Mouse (Mus musculus) mature B cell (primary cell): Measurements from ENCODE around the gene Fnip2.

Experiments used
- in situ Hi-C: fragments of 300-500 bp; cut with MboI; formaldehyde crosslinking; loops from 2 replicates; pipeline ENCODE4 v1.14.3; 2019

The Fnip2 gene

DNA sequence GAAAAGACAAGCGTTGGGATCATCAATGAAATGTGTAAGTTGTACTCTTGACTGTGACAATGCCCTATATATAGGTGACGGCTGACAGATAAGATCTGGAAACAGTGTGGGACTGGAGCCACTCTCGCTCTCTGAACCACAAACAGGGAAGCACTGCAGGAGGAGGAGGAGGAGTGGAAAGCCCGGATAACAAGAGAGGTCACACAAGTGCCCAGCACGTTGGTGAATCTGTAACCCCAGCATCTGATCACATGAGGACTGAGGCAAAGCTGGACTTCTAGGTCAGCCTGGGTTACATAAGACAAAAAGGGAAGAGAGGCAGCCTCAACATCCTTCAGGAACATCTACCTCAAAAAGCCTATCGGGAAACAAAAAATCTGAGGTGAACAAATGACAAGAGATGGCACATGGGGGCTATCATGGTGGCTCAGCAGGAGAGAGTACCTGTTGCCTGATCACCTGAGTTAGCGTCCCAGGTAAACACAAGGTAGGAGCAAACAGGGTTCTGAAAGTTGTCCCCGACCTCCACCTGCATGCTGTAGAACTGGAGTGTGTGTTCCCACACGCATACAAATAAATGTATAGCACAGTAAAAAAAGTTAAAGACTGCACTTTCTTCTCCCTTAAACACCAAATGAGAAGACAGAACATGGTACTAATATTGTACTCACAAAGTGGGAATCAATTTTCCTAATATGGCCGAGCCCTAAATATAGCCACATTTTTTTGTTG lies 2.6 kb downstream of the Fnip2 start:
- in situ Hi-C loops = no loop called here

DNA sequence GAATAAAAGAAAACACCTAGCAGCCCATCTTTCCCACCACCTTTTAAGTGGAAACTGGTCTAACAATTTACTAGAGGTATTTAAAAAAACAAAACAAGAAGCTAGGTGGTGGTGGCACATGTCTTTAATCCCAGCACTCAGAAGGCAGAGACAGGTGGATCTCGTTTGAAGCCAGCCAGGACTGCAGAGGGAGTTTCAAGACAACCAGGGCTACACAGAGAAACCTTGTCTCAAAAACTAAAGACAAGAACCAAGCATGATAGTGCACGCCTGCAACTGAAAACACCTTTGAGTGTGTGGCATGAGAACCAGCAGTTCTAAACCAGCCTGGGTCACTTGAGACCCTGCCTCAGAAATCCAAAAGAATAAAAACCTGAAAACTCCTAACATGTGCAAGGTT lies 4.1 kb downstream of the Fnip2 start:
- in situ Hi-C loops = no loop called here

DNA sequence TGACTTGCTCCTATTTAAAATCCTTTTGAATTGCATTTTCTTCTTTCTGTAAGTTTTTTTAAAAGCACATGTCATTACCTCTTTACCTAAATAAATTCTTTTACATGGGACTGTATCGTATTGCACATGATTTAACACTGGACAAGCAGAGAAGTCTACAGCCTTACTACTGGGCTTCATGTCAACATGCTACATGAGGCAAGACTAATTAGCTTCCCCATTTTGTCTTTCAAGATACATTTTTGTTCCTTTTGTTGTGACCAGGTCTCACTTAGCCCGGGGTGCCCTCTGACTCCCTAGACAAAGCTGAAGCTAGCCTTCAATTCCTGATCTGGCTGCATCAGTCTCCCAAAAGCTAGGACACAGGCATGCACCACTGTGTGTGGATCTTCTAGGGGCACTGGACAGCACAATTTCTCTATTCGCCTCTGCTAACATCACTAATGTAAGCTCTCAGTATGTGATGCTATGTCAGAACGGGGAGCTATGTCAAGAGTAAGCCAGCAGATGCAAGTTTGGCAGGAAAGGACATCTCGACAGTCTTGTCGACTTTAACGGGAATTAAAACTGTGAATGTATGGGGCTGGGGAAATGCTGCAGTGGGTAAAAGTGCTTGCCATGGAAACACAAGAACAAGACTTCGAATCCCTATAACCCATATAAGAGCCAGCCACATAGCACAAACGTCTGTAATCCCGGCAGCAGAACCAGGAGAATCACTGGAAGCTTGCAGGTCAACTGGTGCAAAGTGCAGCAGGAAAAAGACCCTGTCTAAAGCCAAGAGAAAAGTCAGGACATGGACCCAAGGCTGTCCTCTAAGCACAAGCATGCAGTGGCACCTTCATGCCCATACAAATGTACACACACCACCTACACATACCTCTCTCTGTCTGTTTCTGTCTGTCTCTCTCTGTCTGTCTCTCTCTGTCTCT lies 5.5 kb downstream of the Fnip2 start:
- in situ Hi-C loops = no loop called here

DNA sequence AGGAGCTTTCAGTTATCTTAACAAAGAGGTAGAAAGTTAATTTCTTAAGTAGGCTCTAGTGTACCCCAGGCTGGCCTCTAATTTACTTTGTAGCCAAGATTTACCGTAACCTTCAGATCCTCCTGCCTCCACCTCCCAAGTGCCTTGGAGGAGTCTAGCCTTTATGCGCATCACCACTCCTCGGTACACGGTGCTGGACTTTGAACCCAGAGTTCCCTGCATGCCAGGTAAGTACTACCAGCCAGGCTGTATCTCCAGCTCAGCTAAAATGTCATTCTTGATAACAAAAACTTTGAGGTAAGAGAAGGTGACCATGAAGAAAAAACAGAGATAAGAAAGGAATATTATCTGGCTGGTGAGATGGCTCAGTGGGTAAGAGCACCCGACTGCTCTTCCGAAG lies 7.0 kb downstream of the Fnip2 start:
- in situ Hi-C loops = no loop called here

DNA sequence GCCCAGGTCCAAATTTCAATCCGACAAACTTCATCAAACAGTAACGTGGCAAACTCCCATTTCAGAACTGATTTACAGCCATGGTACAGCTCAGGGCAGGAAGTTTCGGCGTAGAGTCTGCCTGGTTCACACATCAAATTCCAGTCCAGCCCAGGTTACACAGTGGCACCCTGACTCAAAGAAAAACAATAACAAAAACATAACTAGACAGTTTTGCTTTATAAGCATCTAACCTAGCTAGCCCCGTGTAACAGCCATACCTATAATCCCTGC lies 7.9 kb downstream of the Fnip2 start:
- in situ Hi-C loops = no loop called here

DNA sequence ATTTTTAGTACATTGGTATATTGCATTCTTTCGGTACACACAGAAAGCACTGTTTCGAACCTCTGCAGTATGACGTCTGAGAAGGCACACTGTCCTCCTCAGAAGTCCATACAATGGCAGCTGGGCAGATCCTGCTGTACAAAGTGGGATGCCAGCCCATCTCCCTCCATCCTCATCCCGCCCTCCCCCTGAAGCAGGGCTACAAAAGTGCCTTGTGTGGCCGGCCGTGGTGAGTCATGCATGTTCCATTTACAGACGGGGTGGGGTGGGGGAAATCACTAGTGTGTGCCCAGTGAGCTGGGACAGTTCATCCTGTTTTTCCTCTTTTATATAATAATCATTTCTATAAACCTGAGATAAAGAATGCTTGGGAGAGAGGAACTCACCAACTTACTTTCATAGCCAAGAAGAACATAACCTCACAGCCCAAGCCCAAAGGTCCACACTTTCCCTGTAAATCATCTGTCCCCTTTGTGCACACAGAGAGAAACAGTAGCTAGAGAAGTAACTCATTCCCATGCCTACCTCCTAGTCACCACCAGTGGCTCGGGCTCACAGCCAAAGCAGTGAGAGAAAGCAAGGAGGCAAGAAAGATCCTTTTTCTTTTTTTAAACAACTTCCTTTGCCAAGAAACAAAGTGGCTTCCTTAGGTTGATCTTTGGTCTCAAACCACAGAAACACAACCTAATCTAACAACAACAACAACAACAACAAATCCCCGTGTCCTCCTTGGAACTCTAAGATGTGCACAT lies 8.4 kb downstream of the Fnip2 start:
- in situ Hi-C loops = no loop called here

DNA sequence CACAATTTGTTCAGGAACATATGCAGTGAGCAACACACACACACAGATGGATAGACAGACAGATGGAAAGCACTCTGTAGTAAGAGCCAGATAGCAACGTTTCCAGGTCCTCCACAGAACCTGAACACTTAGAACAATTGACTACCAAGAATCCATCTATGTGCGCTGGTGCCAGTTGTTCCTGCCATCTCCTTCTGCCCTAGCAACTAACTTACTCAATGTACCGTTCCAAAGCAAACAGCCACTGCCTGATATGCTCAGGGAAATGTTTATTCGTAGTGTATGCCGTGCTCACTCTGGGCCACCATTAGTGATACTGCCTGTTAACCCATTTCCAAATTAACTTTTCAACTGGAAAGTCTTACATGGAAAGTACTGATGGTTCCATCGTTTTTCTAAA lies 12.5 kb downstream of the Fnip2 start:
- in situ Hi-C loops = no loop called here

DNA sequence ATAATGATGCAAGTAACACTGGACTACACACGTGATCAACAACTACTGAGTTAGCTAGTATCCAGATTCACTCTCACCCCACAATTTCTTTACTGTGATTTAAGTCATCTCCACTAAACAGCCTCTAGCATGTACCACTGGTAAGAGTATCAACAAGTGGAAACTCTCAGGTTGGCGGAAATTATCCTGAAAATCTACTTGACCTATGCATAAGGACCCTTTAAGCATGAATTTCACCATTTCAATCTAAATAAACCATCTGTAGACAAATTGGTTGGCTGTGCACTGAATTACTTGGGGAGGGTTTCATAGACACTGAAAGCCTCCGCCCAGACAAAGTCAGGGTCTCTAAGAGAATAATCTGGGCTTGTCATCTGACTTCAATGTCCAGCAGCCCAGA lies 13.8 kb downstream of the Fnip2 start:
- in situ Hi-C loops = no loop called here

DNA sequence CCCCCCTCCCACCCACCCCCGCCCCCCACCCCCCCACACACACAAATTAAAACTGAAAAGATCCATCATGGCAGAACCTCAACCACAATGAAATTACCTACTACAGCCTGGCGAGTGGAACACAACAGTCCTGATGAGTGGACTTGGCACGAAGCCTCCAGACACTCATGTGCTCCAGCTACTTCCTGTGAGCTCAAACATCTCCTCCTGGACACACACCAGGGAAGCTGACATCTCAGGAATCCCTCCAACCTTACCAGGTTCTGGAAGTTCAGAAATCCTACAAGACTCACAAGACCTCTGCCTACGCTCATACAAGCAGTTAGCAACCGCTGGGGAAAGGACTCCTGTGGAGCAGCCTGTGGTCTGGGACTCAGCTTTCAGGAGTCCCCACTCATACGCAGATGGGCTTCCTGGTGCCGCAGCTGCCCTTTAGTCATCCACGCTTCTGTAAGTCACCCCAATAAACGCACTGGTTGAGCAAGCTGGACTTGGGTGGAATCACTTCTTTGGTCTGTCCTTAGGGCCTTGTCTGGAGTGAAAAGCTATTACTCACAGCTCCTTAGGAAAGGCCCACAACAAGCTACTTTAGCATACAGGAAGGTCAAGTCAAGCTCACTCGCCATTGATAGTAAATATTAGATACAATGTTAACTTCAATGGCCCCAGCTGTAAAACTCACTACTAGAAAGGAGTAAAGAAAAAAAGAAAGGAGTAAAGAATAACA lies 15.6 kb downstream of the Fnip2 start:
- in situ Hi-C loops = no loop called here

DNA sequence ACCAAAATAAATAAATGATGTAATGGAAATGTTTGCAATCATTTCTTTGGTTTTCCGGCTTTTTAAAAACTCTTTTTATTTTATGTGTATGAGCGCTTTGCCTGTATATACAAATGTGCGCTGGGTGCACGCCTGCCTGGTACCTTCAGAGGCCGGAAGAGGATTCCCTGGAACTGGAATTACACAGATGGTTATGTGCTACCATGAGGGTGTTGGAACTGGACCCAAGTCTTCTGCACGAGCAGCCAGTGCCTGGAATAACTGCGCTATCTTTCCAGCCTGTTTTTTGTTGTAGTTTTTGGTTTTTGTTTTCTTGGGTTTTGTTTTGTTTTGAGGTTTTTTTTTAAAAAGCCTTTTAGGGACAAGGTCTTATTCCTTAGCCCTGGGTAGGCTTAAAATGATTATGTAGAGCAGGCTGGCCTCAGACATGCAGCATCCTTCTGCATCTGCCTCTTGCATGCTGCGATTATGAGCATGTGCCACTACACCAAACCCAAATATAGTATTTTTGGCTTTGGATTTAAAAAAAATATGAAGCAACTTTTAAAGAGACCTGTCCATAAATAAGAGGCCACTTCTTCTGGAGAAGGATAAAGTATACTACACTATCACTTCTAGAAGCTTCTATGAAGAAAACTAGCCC lies 17.7 kb downstream of the Fnip2 start:
- in situ Hi-C loops = no loop called here

DNA sequence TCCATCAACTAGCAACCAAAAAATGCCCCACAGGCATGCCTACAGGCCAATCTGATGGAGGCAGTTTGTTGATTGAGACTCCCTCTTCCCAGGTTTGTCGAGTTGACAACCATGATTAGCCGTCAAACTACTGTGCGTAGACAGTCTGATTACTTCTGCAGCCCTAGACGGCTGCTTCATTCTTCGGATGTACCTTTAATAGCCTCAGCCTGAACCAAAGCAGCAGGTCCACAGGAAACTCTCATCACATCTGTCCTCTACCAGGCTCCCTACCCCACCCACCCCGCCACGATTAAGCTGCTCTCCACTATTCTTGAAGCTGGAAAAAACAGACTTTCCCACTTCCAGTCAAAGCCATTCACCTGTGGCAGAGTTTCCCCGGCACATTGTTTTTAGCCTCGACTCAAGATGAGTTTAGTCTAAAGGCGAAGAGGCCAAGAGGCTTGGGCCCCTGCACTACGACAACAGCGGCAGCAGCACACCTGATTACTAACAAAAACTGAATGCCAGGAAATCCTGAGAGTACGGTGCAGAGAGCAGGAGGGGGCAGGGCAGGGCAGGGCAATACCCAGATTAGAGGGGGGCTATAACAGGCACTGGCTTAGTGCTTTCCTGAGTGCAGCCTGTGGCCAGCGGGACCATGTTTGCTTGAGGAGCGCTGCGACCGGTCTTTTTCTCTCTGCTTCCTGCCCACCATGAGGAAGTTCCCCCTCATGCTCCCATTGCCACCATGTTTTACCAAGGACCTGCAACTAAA lies 18.7 kb downstream of the Fnip2 start:
- in situ Hi-C loops = no loop called here

DNA sequence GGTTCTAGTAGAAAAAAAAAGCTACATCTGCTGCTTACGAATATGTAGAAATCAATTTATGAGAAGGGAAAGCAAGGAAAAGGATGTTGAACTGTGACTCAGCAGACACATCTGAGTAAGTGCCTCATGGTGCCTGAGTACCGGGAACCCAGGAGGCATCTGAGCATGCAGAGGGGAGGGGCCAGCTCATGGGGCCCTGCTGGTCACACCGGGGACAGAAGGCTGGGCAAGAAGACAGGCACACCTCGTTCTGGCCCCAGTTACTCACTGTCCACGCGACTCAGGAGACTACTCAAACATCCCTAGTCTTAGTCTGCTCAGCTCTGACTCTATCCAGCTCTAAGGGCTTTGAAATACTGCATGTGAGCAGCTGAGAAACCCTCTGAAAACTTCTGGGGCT lies 25.0 kb downstream of the Fnip2 start:
- in situ Hi-C loops = no loop called here

DNA sequence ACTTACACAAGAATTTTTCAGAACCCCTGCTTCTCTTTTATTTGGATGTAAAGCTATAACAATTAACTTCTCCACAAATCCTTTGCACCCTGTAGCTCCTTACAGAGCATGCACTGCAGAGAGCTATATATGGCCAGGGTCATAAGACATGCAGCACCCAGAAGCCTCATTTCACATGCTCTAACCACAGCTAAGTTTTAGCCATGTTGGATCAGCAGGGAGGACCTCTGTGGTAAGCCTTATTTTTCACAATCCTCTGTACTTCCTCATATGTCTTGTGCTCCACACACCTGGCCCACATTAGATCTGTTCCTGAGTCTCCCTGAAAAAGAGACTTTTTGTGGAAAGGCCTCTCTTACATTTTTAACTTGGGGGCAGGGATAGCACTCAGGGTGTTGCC lies 27.9 kb downstream of the Fnip2 start:
- in situ Hi-C loops = no loop called here

DNA sequence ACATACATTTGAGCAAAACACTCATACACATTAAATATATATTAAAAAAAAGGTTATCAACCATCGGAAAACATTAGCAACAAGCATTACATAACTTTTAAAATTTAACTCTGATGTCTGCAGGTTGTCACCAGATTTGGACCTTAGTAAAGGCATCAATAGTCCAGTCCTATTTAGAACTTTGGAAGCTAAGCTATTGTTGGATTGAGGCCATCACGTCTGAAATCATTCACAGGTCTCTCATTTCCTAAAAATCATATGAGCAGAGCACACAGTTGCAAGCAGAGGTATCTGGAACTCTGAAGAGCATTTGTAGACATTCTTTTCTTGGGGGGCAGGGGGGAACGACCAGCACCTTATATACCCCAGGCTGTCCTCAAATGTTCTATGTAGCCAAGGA lies 28.5 kb downstream of the Fnip2 start:
- in situ Hi-C loops = no loop called here

DNA sequence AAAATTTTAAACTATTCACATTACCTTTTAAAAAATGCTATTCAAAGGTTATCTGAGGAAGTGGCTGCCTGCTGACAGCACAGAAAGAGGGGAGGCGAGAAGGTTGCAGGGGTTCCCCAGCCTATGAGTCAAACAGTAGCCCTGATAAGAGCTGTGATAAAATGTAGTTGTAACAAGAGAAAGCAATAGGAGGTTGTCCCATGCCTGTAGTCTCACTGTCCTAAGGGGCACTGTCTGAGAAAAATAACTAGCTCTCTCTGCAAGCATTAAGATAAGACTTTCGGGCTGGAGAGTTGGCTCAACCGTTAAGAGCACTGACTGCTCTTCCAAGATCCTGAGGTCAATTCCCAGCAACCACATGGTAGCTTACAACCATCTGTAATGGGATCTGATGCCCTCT lies 29.3 kb downstream of the Fnip2 start:
- in situ Hi-C loops = no loop called here

DNA sequence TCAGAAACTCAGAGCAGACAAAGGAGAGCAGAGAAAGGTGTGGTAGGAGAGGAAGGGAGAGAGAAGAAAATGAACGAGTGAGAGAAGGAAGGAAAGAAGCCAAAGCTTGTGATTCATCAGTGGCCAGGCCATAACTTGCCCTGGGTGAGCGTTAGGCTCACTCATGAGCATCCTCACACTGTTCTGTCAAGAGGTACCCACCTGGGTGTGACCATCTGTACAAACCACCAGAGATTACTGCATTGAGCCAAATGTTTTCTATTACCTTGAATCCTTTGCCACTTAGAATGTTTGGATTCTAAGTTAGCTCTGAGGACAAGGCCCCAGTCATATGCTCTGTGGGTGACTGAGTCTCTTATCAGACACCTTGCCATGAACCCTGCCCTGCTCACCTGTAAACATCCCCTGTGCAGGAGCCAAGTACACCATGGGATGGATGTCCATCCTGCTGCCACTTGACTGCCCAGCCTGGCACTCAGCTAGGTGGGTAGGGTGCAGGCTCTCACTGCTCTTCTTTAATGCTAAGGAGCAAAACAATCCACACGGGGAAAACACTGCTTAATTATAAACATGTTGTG lies 29.9 kb downstream of the Fnip2 start:
- in situ Hi-C loops = no loop called here

DNA sequence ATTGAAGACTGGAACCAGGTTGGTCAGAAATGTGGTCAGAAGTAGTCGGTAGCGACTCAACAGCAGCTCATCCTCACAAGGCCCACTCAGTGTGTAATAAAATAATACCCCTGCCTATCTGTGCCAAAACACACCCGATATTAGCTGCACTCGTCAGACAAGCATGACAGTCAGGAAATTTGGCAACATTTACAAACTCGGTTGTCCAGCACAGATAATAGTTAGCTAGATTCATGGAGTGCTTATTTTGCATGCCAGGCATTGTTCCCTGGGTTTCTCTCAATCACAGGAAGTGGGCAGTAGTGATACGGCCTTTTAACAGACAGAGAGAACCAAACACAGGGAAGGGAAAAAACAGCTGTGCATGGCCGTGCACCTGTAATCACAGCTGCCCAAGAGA lies 30.6 kb downstream of the Fnip2 start:
- in situ Hi-C loops = no loop called here

DNA sequence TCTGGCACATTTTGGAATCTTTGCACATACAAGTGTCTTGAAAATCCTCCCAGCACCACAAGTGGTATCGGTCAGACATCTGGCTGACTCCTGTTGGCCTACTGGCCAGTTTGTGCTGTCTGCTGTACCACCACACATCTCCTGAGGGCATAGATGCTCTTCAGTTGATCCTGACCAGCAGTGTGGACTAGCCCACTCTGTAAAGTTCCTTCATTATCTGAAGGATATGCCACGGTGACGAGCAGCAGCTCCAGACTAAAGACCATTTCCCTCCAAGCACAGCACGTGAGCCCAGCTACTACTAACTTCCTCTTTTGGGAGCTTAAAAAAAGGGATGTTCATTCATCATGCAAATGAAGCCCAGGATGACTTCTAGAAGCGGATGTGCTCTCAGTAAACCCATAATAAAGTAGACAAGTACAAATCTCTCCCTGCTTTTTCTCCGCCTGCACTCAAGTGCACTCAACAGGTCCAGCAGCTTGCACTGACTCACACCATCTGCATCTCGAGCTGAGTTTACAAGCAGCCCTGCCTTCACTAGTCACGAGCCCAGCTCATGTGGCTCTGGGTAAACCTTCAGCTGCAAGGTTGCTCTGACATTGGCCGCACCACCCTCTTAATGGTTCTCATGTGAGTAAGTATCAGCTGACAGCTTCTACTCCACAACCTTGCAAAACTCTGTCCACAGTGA lies 35.9 kb downstream of the Fnip2 start:
- in situ Hi-C loops = no loop called here

DNA sequence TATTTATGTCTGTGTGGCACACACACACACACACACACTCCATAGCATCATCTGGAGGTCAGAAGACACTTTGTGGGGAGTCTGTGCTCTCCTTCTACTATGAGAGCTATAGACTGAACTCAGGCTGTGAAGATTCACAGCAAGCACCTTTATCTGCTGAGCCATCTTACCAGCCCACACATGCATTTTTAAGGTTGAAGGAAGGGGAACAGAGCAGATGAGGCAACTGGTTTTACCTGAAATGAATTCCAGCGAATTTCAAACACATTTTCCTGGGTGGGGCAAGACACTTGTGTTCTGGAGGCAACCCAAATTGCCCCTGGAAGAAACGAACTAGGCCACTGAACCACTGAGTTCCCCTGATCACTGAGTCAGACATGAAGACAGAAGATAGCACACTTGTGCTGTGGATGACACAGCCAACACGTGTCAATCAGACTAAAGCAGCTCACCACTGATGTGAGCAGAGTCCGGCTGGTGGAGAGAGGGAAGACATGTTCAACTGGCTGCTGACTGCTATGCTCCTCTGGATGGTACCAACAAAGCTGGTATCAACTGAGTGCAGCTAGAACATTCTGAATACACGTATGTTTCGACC lies 38.0 kb downstream of the Fnip2 start:
- in situ Hi-C loops = no loop called here

DNA sequence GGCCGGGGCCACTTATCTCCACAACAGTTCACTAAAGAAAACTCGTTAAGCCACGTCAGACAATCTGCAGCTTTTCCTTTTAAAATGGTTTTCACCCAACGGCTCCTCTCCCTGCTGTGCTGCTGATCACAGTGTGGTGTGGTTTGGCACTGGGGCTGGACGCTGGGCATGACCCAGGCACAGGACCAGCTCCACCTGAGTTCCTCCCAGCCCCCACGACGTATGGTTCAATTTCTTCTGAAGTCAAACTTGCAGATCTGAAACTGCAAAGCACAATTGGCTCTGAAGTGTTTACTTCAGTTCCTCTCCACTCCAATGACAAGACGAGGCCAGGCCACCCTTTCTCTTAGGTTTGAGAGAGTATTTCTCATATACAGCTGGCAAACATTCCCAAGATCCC lies 39.1 kb downstream of the Fnip2 start:
- in situ Hi-C loops = no loop called here
